Mouse (Mus musculus) lung, postnatal 25 days (tissue): ENCODE measurements at regions not wholly inside any gene's neighbourhood (a gene's known extent, or its start where the extent isn't known, plus 50 kb on each side); places are given as distances from the start of the nearest gene placed in this dataset.
A peak's percentile ranks its signal among the peaks of the same experiment; 100 is the strongest.

Experiments used
- DNase-seq: peaks from one replicate; pipeline ENCODE4 v3.0.0; 2022; ENCODE audit warnings: low spot score

DNA sequence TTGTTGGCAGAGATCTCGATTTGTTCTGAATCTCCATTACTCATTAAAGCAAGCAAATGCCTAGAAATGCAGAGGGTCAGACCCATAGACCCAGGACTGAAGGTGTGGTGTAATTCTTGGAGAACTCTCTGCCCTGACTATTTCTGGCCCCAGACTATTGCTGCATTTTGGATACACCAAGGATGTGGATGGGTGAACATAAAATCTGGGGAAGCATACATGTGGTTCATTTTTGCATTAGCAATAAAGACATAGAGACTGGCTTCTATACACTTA lies 303.0 kb downstream of the Meis1 start:
- no peak for DNase-seq

GRCm38 (mm10) chr11:18715050-18715850 lies 303.5 kb downstream of the Meis1 start:
- DNase-seq: no peak

DNA sequence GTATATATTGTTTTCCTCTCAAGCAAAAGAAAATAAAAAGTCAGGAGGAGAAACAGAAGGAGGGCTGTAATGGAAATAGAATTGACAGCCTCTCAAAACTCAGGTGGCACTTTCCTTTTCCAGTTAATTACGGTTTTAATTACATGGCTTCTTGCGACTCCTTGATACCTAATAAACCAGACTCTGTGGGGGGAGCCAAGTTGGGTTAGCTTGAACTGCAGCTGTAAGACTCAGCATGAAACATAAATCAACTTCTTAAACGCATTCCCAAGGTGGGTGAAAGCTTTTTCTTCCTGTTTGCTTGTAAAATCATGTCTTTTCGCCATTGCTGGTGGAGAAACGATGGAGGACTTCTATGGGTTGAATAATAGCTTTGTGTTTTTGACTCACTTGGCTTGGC lies 304.4 kb downstream of the Meis1 start:
- DNase-seq: no peak

DNA sequence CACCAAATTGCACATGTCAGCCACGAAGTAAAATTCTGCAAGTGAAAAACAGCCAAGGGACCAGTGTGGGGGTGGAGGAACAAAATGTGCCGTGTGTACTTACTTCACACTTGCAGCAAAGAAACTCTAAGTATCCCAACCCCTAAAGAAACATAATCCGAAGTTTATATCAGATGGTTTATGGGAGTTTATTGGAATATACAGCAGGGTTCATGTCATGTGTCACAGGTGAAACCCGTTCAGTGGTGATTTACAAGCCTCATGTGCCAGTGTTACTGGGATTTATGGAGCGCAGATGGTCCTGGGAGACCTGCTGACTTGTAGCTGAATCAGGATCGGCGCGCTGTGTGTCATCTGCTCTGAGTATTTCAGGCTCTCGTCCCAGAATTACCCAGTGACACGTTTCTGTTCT lies 306.1 kb downstream of the Meis1 start:
- no peak for DNase-seq

- DNase-seq: no peak
These were observed 309.2 kb downstream of the Meis1 start for GRCm38 (mm10) chr11:18709628-18710027.

DNA sequence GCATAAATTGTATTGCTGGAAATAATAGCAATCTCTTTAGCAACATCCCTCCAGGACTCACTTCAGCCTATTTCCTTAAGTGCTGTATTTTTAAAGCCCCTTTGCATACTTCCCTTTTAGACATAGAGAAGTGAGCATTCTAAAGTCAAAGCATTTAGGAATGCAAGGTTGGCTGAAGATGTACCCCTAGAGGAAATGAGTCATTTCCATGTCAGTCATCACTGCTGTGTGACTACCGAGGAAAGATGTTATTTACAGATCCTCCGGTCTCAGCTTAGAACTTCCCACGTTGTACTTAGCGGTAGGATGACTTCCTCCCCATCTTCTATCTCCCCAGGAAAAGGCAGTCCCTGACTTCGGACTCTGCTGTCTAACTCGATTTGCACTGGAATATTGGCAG lies 337.2 kb downstream of the Meis1 start:
- DNase-seq: no peak

DNA sequence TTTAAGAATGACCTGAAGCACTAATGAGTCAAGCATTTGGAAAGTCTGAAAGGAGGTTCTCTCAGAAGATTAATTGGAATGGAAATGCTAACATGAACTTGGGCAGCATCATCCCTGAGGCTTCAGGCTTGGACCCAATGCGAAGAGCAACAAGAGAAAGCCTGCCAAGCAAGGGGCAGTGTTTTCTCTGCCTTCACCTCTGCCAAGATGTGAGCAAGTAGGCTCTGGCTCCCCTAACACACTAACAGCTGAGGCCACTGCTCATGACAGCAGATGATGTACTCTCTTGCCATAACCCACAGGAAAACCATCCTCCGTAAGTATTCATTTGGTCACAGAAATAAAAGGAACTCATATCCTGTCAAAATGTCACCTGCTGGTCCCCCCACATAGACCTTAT lies 341.9 kb downstream of the Meis1 start:
- DNase-seq: no peak

- DNase-seq: no peak
These were observed 347.8 kb downstream of the Meis1 start for GRCm38 (mm10) chr11:18670967-18671366.

DNA sequence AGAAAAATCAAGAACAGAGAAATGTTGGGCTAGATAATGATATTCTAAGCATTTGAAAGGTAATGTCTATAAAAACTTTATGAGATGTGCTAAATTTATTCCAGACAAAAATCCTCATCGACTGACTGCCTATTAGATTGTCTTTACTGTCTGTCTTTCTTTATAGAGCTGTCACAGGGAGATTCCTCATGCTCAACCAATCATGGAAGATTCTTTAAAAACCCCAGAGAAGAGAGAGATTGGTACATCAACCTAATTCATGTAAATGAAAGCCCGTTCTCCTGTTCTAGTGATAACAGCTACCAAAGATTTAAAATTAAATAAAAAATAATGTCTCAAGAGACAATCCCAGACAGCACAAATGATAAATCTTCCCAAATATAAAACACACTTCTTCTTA lies 349.5 kb downstream of the Meis1 start:
- DNase-seq: no peak

DNA sequence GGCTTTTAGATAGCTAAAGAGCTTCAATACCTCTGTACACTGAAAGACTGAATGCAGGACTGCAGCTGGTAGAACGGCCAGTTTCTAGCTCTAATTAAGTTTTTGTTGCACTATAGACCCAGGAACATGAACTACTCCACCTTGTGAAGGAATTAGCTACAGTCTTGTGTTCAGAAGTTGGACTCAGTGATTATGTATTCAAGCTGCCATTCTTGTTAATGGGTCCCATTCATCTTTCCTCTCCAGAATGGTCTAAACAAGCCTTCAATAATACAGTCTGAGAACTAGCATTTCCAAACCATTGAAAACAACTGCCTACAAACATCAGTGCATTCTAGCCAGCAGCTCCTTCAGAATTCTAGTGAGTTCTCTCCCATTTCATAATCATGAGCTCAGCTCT lies 362.4 kb downstream of the Meis1 start:
- no peak for DNase-seq

DNA sequence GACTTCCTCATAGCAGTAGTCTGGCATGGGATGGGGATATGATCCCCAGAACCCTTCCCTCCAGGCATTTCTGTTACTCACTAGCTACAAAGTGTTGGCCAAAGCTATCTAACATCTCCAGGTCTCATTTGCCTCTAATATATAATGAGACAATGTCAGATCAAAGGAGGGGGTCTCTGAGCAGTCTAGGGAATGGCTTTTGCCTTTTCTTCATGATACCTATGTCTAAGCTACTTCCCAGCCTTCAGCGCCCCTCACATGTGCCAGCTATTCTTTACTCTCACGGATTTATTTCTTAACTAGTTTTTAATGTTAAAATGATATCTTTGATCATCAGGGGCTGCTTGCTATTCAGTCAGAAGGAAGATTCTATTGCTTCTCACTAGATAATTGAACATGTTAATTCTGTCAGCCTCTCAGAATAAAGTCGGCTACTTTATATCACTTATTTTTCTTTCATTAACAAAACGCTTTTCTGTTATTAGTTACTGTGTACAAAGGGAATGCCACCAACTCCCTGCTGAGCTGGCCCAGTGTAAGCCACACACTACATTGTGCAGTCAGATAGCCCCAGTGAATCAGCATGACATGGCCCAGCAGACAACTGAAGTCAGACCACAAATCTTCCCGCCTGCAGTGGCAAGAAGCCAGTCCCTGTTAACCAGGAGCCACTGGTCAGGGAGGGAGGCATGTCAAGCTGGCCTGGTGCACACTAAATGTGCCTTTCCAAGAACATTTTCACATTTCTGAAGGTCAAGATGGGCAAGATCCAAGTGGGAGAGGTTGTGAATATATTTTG lies 386.6 kb downstream of the Meis1 start:
- no peak for DNase-seq

GRCm38 (mm10) chr11:18631570-18631969 lies 387.2 kb downstream of the Meis1 start:
- no peak for DNase-seq

DNA sequence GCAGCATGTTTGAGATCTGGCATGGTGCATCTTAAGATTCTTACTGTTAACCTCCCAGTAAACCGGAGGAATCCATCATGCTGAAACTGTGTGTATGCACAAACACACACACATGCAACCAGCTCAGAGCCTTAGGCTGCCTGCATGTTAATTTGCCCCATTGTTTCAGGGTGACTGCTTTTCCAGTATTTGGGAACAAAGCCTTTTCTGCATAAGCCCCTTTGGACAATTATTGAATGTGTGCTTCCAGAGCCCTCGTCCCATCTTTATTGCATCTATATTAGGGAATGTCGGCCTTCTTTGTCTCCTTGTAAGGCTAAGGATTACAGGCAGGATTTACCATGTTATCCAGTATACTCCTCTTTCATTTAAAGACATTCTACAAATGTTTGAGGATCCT lies 397.0 kb downstream of the Meis1 start:
- DNase-seq: no peak

DNA sequence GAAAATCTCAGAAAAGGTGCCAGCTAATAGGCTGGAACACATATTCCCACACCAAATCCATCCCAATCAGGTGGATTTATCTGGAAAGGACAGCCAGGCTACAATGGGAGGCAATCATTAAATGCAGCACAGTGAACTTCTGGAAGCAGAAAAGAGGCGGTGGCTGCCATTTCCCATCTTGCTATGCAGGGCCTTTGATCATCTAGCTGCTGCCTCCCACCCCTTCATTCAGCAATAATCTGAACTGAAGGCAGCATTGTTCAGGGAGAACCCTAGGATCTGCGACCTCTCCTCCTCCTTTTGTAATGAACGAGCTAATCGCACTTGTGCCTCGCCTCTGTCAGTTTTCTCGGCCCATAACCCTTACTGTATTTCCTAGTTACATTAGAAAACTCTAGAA lies 413.9 kb downstream of the Meis1 start:
- no peak for DNase-seq

DNA sequence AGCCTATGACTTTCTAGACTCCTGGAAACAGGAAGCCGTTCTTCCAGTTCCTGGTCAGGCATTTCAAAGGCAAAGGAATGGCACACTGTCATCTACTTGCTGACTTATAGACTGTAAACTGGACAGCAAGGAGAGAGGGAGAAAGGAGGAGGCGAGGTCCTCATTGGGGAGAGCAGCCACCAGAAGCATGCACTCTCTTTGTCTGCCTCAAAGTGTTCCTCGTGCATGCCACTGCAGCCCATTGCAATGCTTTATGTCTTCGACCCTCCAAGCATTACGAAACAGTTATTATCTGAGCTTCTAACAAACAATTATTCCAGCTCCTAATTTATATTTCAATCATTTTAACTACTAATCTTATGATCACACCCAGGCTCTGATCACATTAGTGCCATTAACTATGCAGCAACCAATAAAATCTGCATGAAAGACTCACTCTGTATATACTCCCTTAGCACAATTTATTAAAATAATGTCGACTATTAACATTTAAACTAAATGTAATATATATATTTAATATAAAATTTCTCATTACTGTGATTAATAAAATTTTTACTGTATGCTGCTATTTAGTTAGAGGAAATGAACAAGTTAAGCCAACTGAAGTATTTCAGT lies 417.1 kb downstream of the Meis1 start:
- DNase-seq: no peak

DNA sequence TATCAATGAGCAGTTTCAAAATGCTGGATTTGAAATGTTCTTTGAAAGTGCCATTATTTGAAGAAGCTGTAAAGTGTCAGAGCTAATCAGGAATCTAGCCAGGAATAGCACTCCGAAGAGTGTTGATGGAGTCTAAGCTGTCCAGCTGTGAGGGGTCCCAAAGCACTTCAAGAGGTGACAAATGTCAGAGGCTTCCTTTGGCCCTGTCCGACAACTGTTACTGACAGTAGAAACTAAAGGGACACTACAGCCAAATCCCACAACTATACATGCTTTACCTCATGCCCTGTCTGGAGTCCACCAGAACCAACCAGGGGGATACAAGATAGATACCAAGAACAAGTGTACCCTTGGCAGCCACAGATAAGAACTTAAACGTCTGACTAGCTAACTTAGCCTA lies 420.4 kb downstream of the Meis1 start:
- no peak for DNase-seq

DNA sequence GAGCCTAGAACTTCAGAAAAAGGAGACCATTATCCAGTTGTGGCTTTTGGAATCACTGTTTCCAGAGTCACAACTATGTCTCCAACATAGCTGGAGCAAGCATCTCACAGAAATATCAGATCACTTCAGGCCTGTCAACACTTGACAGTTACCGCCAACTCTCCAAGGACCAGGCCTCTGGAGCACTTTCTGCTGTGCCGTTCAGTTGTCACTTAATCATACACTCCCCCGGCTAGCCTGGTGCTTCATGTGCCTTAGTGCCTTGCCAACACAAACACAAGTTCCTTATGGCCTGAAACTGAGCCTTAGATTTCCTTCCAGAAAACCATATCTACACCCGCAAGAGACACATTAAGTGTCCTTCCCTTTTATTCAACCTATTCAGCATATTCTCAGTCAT lies 421.8 kb downstream of the Meis1 start:
- DNase-seq: peak; percentile 34

- DNase-seq: no peak
These were observed 428.3 kb downstream of the Meis1 start for GRCm38 (mm10) chr11:18590487-18590886.

GRCm38 (mm10) chr11:18586468-18586867 lies 432.3 kb downstream of the Meis1 start:
- no peak for DNase-seq

DNA sequence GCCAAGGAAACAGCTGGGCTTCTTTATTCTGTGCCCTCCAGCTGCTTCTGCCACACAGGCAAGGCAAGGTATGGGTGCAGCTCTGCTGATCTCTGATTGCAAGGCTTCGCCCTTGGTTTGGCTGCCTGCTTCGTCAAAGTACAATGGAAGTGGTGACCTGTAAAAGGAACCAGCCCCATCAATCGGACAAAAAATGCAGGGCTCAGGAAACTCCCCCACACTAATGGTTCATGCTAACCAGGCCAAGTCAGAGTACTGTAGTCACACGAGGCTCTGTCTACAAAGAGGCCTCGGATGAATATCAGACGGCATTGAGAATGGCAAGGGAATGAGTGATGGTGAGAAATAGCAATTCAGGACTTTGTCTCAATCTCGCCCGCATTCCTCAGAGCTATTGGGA lies 433.8 kb downstream of the Meis1 start:
- no peak for DNase-seq

DNA sequence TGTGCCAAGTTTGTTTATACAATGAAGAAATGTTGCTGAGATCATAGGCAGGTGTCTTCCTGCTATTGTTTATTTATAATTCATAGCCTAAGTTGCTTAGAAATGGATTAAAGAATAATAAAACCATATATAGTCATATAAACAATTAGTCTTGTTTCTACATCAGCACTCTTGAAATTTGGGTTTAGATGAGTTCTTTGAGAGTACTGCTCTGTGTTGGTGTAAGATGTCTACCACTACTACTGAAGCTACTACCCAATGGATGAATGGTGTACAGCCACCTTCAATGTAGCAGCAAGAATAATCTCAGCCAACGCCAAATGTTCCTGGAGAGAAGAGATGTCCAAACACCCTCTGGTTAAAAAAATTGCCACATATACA lies 436.0 kb downstream of the Meis1 start:
- DNase-seq: no peak

- DNase-seq: peak; percentile 67
These were observed 436.6 kb downstream of the Meis1 start for GRCm38 (mm10) chr11:18581997-18582780.
